Mouse (Mus musculus) heart, postnatal 0 days (tissue): ENCODE data around the gene Unc13a. TPM values are rescaled to one million over a fixed set of nuclear protein-coding genes. Genes with fewer than 3 reads are reported as not detected.

Source experiments
- ATAC-seq: fragments of 200-750 bp; cut with Nextera tagmentation; 2 replicates; pipeline ENCODE4 v1.8.0; 2017; ENCODE audit warnings: low read depth, moderate number of reproducible peaks, moderate library complexity; ENCODE audit not compliant: insufficient read depth
- DNase-seq: peaks from one replicate; pipeline ENCODE4 v3.0.0-alpha.2; 2016; ENCODE audit warnings: low spot score
- H3K27ac ChIP-seq: fragments of 300-500 bp; sonication (generic); 2 replicates; pipeline ENCODE4 v1.5.1; 2014; ENCODE audit warnings: low read depth, mild to moderate bottlenecking
- H3K27me3 ChIP-seq: fragments of 300-500 bp; sonication (generic); 2 replicates; pipeline ENCODE4 v1.6.1; 2014; ENCODE audit warnings: low read length, mixed read lengths; ENCODE audit not compliant: control insufficient read depth, insufficient read depth
- H3K36me3 ChIP-seq: fragments of 300-500 bp; sonication (generic); replicated peaks from 2 replicates; pipeline ENCODE4 v1.6.1; 2014; ENCODE audit warnings: low read length, mixed read lengths; ENCODE audit not compliant: control insufficient read depth, insufficient read depth
- H3K4me1 ChIP-seq: fragments of 300-500 bp; sonication (generic); 2 replicates; pipeline ENCODE4 v1.6.1; 2014; ENCODE audit warnings: antibody characterized with exemption; ENCODE audit not compliant: control insufficient read depth, insufficient read depth
- H3K4me2 ChIP-seq: fragments of 300-500 bp; sonication (generic); 2 replicates; pipeline ENCODE4 v1.6.1; 2014; ENCODE audit warnings: low read depth, mild to moderate bottlenecking, low read length, moderate library complexity
- H3K4me3 ChIP-seq: fragments of 300-500 bp; sonication (generic); 2 replicates; pipeline ENCODE4 v1.5.1; 2014; ENCODE audit warnings: low read depth, low read length
- H3K9ac ChIP-seq: fragments of 300-500 bp; sonication (generic); replicated peaks from 2 replicates; pipeline ENCODE4 v1.6.1; 2014; ENCODE audit warnings: low read depth, low read length, mixed read lengths
- H3K9me3 ChIP-seq: fragments of 300-500 bp; sonication (generic); replicated peaks from 2 replicates; pipeline ENCODE4 v1.6.1; 2016; ENCODE audit warnings: low read length; ENCODE audit not compliant: control insufficient read depth
- CTCF ChIP-seq: IDR thresholded peaks from 2 replicates; pipeline ENCODE4 v1.5.1; 2016; ENCODE audit warnings: antibody characterized with exemption, control low read depth, low read depth
- EP300 ChIP-seq: IDR thresholded peaks from 2 replicates; pipeline ENCODE4 v1.6.1; 2016; ENCODE audit warnings: antibody characterized with exemption, low read depth
- WGBS: fragments of 180-500 bp; shearing (Covaris S2); extraction: QIAGEN DNeasy Blood & Tissue Kit; methylation state at CpG from one replicate; pipeline ENCODE4 v1.1.7; 2014; 5-methylcytosine and 5-hydroxymethylcytosine counted together
- polyA plus RNA-seq: library from polyadenylated mRNA; unstranded; fragments of >200 nt; fragmentation: Nextera tagmentation; extraction: Ambion mirVana; gene quantifications from 2 replicates; pipeline ENCODE4 v1.2.1, GENCODE M21; 2015
- total RNA-seq: library from RNA; depleted of rRNA; stranded (reverse); fragments of >200 nt; gene quantifications from 2 replicates; pipeline ENCODE4 v1.2.3, GENCODE M21; 2014; ENCODE audit warnings: low replicate concordance

The Unc13a gene
- total and polyA plus RNA-seq, 2 experiments from 2014 or later = 0.57 to 0.60 TPM

DNA sequence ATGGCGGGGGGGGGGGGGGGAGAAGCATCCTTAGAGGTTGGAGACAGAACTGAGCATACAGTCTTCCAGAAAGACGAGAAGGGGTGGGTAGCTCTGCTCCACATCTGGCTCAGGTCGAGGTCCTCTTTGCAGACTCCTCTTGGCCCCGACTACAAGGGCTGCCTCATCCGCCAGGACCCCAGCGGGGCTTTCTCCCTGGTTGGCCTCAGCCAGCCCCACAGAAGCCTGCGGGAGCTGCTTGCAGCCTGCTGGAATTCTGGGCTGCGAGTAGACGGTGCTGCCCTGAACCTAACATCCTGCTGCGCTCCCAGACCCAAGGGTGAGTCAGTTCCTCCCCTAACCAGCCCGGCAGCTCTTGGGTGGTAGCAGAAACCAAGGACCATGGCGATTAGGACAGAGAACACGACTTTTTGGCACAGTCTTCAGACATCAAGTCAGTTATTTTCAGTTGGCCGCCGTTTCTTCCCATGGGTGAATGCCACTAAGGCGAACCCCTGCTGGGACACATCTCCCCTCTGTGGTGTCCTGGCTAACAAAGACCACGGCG is 9.9 kb upstream of the Unc13a start:
- Histone ChIP-seq H3K4me1 (peaks cover 15% of the 10 kb centered on the region), H3K36me3 (no peaks in the 10 kb centered on the region), H3K27me3 (peaks cover 70% of the 10 kb centered on the region), H3K9ac (no peak overlapping the region), H3K4me2 (no peak overlapping the region), H3K27ac (no peak overlapping the region), H3K4me3 (no peak overlapping the region), H3K9me3 (no peaks in the 10 kb centered on the region)
- ATAC-seq (no peak), DNase-seq (no peak)
- 29% methylated on average over 18 of the region's 18 CpGs for WGBS
- no peak for TF ChIP-seq CTCF
- TF ChIP-seq EP300 = no peak

DNA sequence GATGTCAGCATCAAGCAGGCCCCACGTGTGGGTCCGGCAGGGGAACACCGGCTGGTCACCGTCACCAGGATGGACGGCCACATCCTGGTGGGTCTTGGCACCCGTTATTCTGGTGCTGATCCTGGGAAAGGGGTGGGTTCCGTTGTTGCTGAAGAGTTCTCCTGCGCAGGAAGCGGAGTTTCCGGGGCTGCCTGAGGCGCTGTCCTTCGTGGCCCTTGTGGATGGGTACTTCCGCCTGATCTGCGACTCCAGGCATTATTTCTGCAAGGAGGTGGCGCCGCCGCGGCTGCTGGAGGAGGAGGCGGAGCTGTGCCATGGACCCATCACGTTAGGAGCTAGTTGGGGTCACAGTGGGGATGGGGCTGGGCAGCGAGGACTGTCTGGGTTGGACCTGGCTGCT is 8.9 kb upstream of the Unc13a start:
- H3K9me3 ChIP-seq = no peaks in the 10 kb centered on the region
- H3K27me3 ChIP-seq = peaks cover 60% of the 10 kb centered on the region
- no peak for DNase-seq
- 33% methylated on average over 21 of the region's 21 CpGs for WGBS
- no peak overlapping the region for H3K4me2 ChIP-seq
- H3K9ac ChIP-seq = no peak overlapping the region
- no peak for ATAC-seq
- peaks cover 11% of the 10 kb centered on the region; the same call in 1 of the 2 replicates for H3K4me1 ChIP-seq
- no peaks in the 10 kb centered on the region for H3K36me3 ChIP-seq
- no peak overlapping the region for H3K4me3 ChIP-seq
- H3K27ac ChIP-seq = no peak overlapping the region
- TF ChIP-seq EP300 (no peak), CTCF (no peak)

DNA sequence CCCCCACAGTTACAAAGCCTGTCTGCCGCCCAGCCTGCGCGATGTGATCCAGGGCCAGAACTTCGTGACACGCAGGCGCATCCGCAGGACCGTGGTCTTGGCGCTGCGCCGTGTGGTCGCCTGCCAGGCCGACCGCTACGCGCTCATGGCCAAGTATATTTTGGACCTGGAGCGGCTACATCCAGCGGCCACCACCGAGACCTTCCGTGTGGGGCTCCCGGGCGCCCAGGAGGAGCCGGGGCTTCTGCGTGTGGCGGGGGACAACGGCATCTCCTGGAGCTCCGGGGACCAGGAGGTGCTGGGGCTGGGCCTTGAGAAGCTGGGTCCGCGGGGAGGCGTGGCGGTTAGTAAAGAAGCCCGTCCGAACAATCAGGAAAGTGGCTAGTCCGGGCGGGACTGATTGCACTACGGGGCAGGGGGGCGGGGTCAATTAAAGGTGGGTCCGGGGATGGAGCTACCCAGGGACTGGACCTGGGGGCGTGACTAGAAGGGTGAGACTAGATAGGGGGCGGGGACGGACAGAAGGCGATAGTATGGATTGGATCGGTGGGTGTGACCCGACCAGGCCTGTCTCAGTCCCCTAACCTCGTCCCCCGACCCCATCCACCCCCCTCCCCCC is 8.1 kb upstream of the Unc13a start:
- no peak for DNase-seq

DNA sequence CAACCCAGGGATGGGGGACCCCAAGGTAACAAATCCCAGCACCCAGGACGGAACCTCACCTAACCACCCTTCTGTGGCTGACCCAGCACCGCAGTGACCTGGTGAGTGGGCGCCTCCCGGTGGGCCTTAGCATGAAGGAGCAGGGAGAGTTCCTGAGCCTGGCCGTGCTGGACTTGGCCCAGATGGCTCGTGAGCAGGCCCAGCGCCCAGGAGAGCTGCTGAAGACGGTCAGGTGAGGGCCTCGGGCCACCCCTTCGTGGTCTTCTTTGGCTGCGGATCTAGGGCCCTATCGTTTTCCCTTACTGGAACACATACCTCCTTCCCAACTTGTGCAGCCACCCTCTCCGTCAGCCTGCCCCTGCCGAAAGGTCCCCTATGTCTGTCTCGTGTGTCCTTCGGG is 7.6 kb upstream of the Unc13a start:
- no peak for TF ChIP-seq CTCF
- DNase-seq (no peak), ATAC-seq (no peak)
- WGBS = 36% methylated on average over 16 of the region's 16 CpGs
- Histone ChIP-seq H3K9me3 (no peaks in the 10 kb centered on the region), H3K36me3 (no peaks in the 10 kb centered on the region), H3K27me3 (peaks cover 46% of the 10 kb centered on the region), H3K4me3 (peak overlapping the region; percentile 37), H3K4me1 (peaks cover 11% of the 10 kb centered on the region; the same call in 1 of the 2 replicates), H3K4me2 (peak overlapping the region; percentile 68), H3K27ac (no peak overlapping the region), H3K9ac (0 out of 2 replicates have a peak overlapping the region, but pooled peaks have one; percentile 3)

More for the DNA sequence above, 8.1 kb upstream of the Unc13a start:
- Histone ChIP-seq H3K27me3 (peaks cover 52% of the 10 kb centered on the region), H3K9ac (0 out of 2 replicates have a peak overlapping the region, but pooled peaks have one; percentile 3), H3K4me3 (peak overlapping the region; percentile 37), H3K27ac (no peak overlapping the region), H3K4me2 (peak overlapping the region; percentile 68), H3K9me3 (no peaks in the 10 kb centered on the region), H3K4me1 (peaks cover 11% of the 10 kb centered on the region; the same call in 1 of the 2 replicates), H3K36me3 (no peaks in the 10 kb centered on the region)
- peak; percentile 19; the same call in 1 of the 2 replicates for ATAC-seq
- WGBS = 15% methylated on average over 39 of the region's 46 CpGs
- TF ChIP-seq EP300 = no peak
- TF ChIP-seq CTCF = no peak

DNA sequence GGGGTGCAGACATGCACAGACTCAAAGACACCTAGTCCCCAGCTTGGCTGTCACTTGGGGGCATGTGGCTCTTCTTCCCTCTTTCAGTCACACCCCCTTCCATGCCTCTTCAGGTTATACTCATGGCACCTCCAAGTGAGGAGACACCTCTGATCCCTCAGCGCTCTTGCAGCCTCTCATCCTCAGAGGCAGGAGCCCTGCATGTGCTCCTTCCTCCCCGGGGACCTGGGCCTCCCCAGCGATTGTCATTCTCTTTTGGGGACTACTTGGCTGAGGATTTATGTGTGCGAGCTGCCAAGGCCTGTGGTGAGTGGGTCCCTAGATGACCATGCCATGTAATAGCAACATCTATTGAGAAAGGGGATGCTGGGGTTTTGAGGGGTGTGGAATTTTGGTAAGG is 6.7 kb upstream of the Unc13a start:
- DNase-seq (no peak), ATAC-seq (no peak)
- Histone ChIP-seq H3K9ac (no peak overlapping the region), H3K4me2 (peak overlapping the region; percentile 90; the same call in 1 of the 2 replicates), H3K4me3 (no peak overlapping the region), H3K9me3 (no peaks in the 10 kb centered on the region), H3K4me1 (peaks cover 11% of the 10 kb centered on the region; the same call in 1 of the 2 replicates), H3K27me3 (peaks cover 37% of the 10 kb centered on the region), H3K27ac (no peak overlapping the region), H3K36me3 (no peaks in the 10 kb centered on the region)
- 70% methylated on average over 4 of the region's 4 CpGs for WGBS
- TF ChIP-seq CTCF = no peak
- no peak for TF ChIP-seq EP300

DNA sequence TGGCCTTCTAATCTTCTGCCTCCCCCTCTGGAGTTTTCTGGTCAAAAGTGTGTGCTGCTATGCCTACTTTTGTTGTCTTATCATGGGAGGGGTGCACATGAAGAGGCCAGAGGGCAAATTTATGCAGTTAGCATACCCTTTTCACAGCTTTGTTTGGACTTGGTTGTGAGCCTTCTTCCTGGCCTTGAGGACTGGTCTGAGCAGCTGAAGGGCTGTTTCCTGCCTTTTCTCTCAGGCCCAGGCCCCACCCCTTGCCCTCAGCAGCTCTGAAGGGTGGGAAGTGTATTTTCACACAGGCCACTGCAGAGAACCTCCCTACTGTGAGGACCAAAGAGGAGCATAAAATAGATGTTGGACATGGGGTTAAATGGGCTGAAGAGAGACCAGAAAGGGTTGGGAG is 6.0 kb upstream of the Unc13a start:
- Histone ChIP-seq H3K9ac (no peak overlapping the region), H3K4me1 (peaks cover 11% of the 10 kb centered on the region), H3K27me3 (peaks cover 31% of the 10 kb centered on the region), H3K4me3 (no peak overlapping the region), H3K9me3 (no peaks in the 10 kb centered on the region), H3K4me2 (peak overlapping the region; percentile 90), H3K27ac (peak overlapping the region; percentile 67), H3K36me3 (no peaks in the 10 kb centered on the region)
- ATAC-seq (no peak), DNase-seq (no peak)
- TF ChIP-seq EP300 (no peak), CTCF (no peak)
